Mouse (Mus musculus): ENCODE results near the gene Arid4a. TPM values are rescaled to one million over a fixed set of nuclear protein-coding genes. Genes with fewer than 3 reads are reported as not detected.
A peak's percentile ranks its signal among the peaks of the same experiment; 100 is the strongest.

The Arid4a gene
- polyA plus RNA-seq (2014; fragmentation: Nextera tagmentation; extraction: Ambion mirVana): 30.3 and 33.9 TPM in 2 replicates

GRCm38 (mm10) chr12:71015363-71016210 is at the start of gene Arid4a:
TSS of gene Arid4a (plus strand) at chr12:71015990.
- H3K36me3 ChIP-seq (replicated peaks; ENCODE audit: control insufficient read depth, insufficient read depth, low read depth, low read length): no peaks in the 10 kb centered on the region
- H3K4me3 ChIP-seq (ENCODE audit: low read depth, low read length): peak within 1 kb of the TSS; percentile 97
- no peaks in the 10 kb centered on the region for H3K9me3 ChIP-seq (replicated peaks; ENCODE audit: control insufficient read depth, low read length)
- no peaks in the 10 kb centered on the region; the same call in 1 of the 2 replicates for H3K4me1 ChIP-seq (ENCODE audit: control insufficient read depth, insufficient read depth, low read length)
- H3K9ac ChIP-seq (replicated peaks; ENCODE audit: low read length): peak within 1 kb of the TSS; percentile 89
- DNase-seq (ENCODE audit: low spot score) (peak; percentile 99), ATAC-seq (replicated peaks; ENCODE audit: insufficient number of reproducible peaks, low FRiP score, low TSS enrichment, low read depth) (peak; percentile 99)
- under 1% methylated on average over 58 of the region's 61 CpGs for WGBS
- no peaks in the 10 kb centered on the region for H3K27me3 ChIP-seq (ENCODE audit: control insufficient read depth, insufficient read depth, low read length)
- H3K27ac ChIP-seq (replicated peaks; ENCODE audit: low read depth, low read length): peak within 1 kb of the TSS; percentile 95
- peak within 1 kb of the TSS; percentile 64 for H3K4me2 ChIP-seq (ENCODE audit: low read depth, low read length)

GRCm38 (mm10) chr12:70967581-70967980 is 48.2 kb upstream of the Arid4a start:
- H3K4me1 ChIP-seq (ENCODE audit: control insufficient read depth, insufficient read depth, low read length): no peaks in the 10 kb centered on the region
- H3K27ac ChIP-seq (replicated peaks; ENCODE audit: low read depth, low read length): no peak overlapping the region
- H3K27me3 ChIP-seq (ENCODE audit: control insufficient read depth, insufficient read depth, low read length): no peaks in the 10 kb centered on the region
- no peaks in the 10 kb centered on the region; the same call in none of the 2 replicates for H3K36me3 ChIP-seq (replicated peaks; ENCODE audit: control insufficient read depth, insufficient read depth, low read depth, low read length)
- peak overlapping the region; percentile 58 for H3K4me2 ChIP-seq (ENCODE audit: low read depth, low read length)
- H3K9ac ChIP-seq (replicated peaks; ENCODE audit: low read length): no peak overlapping the region
- DNase-seq (ENCODE audit: low spot score): no peak
- WGBS: 53% methylated on average over 8 of the region's 8 CpGs
- no peak for ATAC-seq (replicated peaks; ENCODE audit: insufficient number of reproducible peaks, low FRiP score, low TSS enrichment, low read depth)
- H3K9me3 ChIP-seq (replicated peaks; ENCODE audit: control insufficient read depth, low read length): no peaks in the 10 kb centered on the region
- H3K4me3 ChIP-seq (ENCODE audit: low read depth, low read length): peak overlapping the region; percentile 58

GRCm38 (mm10) chr12:70968141-70968790 is 47.5 kb upstream of the Arid4a start:
- peak; percentile 79 for ATAC-seq (replicated peaks; ENCODE audit: insufficient number of reproducible peaks, low FRiP score, low TSS enrichment, low read depth)
- no peaks in the 10 kb centered on the region; the same call in none of the 2 replicates for H3K36me3 ChIP-seq (replicated peaks; ENCODE audit: control insufficient read depth, insufficient read depth, low read depth, low read length)
- H3K9me3 ChIP-seq (replicated peaks; ENCODE audit: control insufficient read depth, low read length): no peaks in the 10 kb centered on the region
- H3K4me2 ChIP-seq (ENCODE audit: low read depth, low read length): peak overlapping the region; percentile 58
- H3K9ac ChIP-seq (replicated peaks; ENCODE audit: low read length): peak overlapping the region; percentile 72
- H3K27ac ChIP-seq (replicated peaks; ENCODE audit: low read depth, low read length): peak overlapping the region; percentile 64
- DNase-seq (ENCODE audit: low spot score): peak; percentile 84
- no peaks in the 10 kb centered on the region for H3K4me1 ChIP-seq (ENCODE audit: control insufficient read depth, insufficient read depth, low read length)
- under 1% methylated on average over 31 of the region's 35 CpGs for WGBS
- H3K4me3 ChIP-seq (ENCODE audit: low read depth, low read length): peak overlapping the region; percentile 58
- no peaks in the 10 kb centered on the region for H3K27me3 ChIP-seq (ENCODE audit: control insufficient read depth, insufficient read depth, low read length)

- H3K9ac ChIP-seq (replicated peaks; ENCODE audit: low read length): peak overlapping the region; percentile 72
- H3K9me3 ChIP-seq (replicated peaks; ENCODE audit: control insufficient read depth, low read length): no peaks in the 10 kb centered on the region
- ATAC-seq (replicated peaks; ENCODE audit: insufficient number of reproducible peaks, low FRiP score, low TSS enrichment, low read depth) (0 out of 2 replicates have a peak, but pooled peaks have one; percentile 55), DNase-seq (ENCODE audit: low spot score) (peak; percentile 94)
- peak overlapping the region; percentile 64; the same call in 1 of the 2 replicates for H3K27ac ChIP-seq (replicated peaks; ENCODE audit: low read depth, low read length)
- peak overlapping the region; percentile 58 for H3K4me3 ChIP-seq (ENCODE audit: low read depth, low read length)
- H3K27me3 ChIP-seq (ENCODE audit: control insufficient read depth, insufficient read depth, low read length): no peaks in the 10 kb centered on the region
- peak overlapping the region; percentile 58 for H3K4me2 ChIP-seq (ENCODE audit: low read depth, low read length)
- WGBS: 1% methylated on average over 15 of the region's 15 CpGs
- H3K4me1 ChIP-seq (ENCODE audit: control insufficient read depth, insufficient read depth, low read length): no peaks in the 10 kb centered on the region
- H3K36me3 ChIP-seq (replicated peaks; ENCODE audit: control insufficient read depth, insufficient read depth, low read depth, low read length): no peaks in the 10 kb centered on the region; the same call in none of the 2 replicates
Observed at GRCm38 (mm10) chr12:70968791-70969307, 46.9 kb upstream of the Arid4a start.

- DNase-seq (ENCODE audit: low spot score): peak; percentile 86
- Histone ChIP-seq H3K36me3 (replicated peaks; ENCODE audit: control insufficient read depth, insufficient read depth, low read depth, low read length) (no peaks in the 10 kb centered on the region; the same call in 1 of the 2 replicates), H3K4me1 (ENCODE audit: control insufficient read depth, insufficient read depth, low read length) (no peaks in the 10 kb centered on the region), H3K9ac (replicated peaks; ENCODE audit: low read length) (no peak overlapping the region), H3K27me3 (ENCODE audit: control insufficient read depth, insufficient read depth, low read length) (no peaks in the 10 kb centered on the region), H3K9me3 (replicated peaks; ENCODE audit: control insufficient read depth, low read length) (no peaks in the 10 kb centered on the region), H3K4me3 (ENCODE audit: low read depth, low read length) (peak overlapping the region; percentile 29), H3K27ac (replicated peaks; ENCODE audit: low read depth, low read length) (no peak overlapping the region), H3K4me2 (ENCODE audit: low read depth, low read length) (peak overlapping the region; percentile 33)
- 4% methylated on average over 17 of the region's 17 CpGs for WGBS
- ATAC-seq (replicated peaks; ENCODE audit: insufficient number of reproducible peaks, low FRiP score, low TSS enrichment, low read depth): no peak
Observed at GRCm38 (mm10) chr12:70969485-70970184, 46.2 kb upstream of the Arid4a start.

GRCm38 (mm10) chr12:70973831-70974230 is 42.0 kb upstream of the Arid4a start:
- H3K27ac ChIP-seq (replicated peaks; ENCODE audit: low read depth, low read length): no peak overlapping the region
- no peaks in the 10 kb centered on the region; the same call in 1 of the 2 replicates for H3K4me1 ChIP-seq (ENCODE audit: control insufficient read depth, insufficient read depth, low read length)
- no peak overlapping the region for H3K4me3 ChIP-seq (ENCODE audit: low read depth, low read length)
- WGBS: 81% methylated on average over 4 of the region's 4 CpGs
- no peaks in the 10 kb centered on the region for H3K9me3 ChIP-seq (replicated peaks; ENCODE audit: control insufficient read depth, low read length)
- H3K36me3 ChIP-seq (replicated peaks; ENCODE audit: control insufficient read depth, insufficient read depth, low read depth, low read length): no peaks in the 10 kb centered on the region; the same call in 1 of the 2 replicates
- H3K9ac ChIP-seq (replicated peaks; ENCODE audit: low read length): no peak overlapping the region
- H3K27me3 ChIP-seq (ENCODE audit: control insufficient read depth, insufficient read depth, low read length): no peaks in the 10 kb centered on the region
- no peak for ATAC-seq (replicated peaks; ENCODE audit: insufficient number of reproducible peaks, low FRiP score, low TSS enrichment, low read depth)
- no peak for DNase-seq (ENCODE audit: low spot score)
- H3K4me2 ChIP-seq (ENCODE audit: low read depth, low read length): no peak overlapping the region

- Histone ChIP-seq H3K4me1 (ENCODE audit: control insufficient read depth, insufficient read depth, low read length) (no peaks in the 10 kb centered on the region; the same call in 1 of the 2 replicates), H3K27ac (replicated peaks; ENCODE audit: low read depth, low read length) (peak within 1 kb of the TSS; percentile 94), H3K27me3 (ENCODE audit: control insufficient read depth, insufficient read depth, low read length) (no peaks in the 10 kb centered on the region), H3K9ac (replicated peaks; ENCODE audit: low read length) (peak within 1 kb of the TSS; percentile 98), H3K4me2 (ENCODE audit: low read depth, low read length) (peak within 1 kb of the TSS; percentile 56), H3K36me3 (replicated peaks; ENCODE audit: control insufficient read depth, insufficient read depth, low read depth, low read length) (no peaks in the 10 kb centered on the region; the same call in 1 of the 2 replicates), H3K4me3 (ENCODE audit: low read depth, low read length) (peak within 1 kb of the TSS; percentile 95), H3K9me3 (replicated peaks; ENCODE audit: control insufficient read depth, low read length) (no peaks in the 10 kb centered on the region)
- ATAC-seq (replicated peaks; ENCODE audit: insufficient number of reproducible peaks, low FRiP score, low TSS enrichment, low read depth) (peak; percentile 97), DNase-seq (ENCODE audit: low spot score) (peak; percentile 97)
- WGBS: under 1% methylated on average over 71 of the region's 71 CpGs
Observed at GRCm38 (mm10) chr12:70974441-70975266, 41.1 kb upstream of the Arid4a start, which contains the start of gene Psma3. TSS of gene Psma3 (plus strand) at chr12:70974621.
